Mouse (Mus musculus) ES-CJ7 (cell line): Measurements from ENCODE around the gene Gm3676.
"Not testable (repeated sequence)": the region's sequence is repeated elsewhere in the genome, so short reads cannot be mapped to it uniquely, and the experiment has no call there.

Experiments
- DNase-seq: peaks from one replicate; pipeline ENCODE4 v3.0.0; 2011; ENCODE audit warnings: low read depth, low spot score

Gene Gm3676

DNA sequence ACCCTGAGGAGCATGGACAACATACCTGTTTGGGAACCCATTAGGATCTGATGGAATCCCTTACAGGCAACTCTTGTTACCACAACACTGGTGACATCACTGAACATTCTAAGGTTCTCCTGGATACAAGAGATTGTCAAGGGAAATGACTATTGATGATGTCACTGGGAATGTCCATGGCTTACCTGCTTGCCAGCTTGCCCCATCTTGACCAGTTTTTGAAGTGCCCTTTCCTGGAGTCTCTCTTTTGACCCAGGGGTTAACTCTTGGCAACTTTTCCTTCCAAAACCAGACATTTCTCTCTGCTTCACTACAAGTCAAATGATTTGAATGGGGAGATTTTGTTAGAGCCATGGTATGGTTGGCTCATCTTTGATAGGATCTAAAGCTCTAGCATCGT is at the start of gene Gm3676:
Gm3676 (minus strand) TSS at position 101 of the 400 bp plus-strand sequence.
- not testable (repeated sequence) for DNase-seq

- DNase-seq: not testable (repeated sequence)
These were observed 1.9 kb upstream of the Gm3676 start for GRCm38 (mm10) chr14:41648176-41648575.

DNA sequence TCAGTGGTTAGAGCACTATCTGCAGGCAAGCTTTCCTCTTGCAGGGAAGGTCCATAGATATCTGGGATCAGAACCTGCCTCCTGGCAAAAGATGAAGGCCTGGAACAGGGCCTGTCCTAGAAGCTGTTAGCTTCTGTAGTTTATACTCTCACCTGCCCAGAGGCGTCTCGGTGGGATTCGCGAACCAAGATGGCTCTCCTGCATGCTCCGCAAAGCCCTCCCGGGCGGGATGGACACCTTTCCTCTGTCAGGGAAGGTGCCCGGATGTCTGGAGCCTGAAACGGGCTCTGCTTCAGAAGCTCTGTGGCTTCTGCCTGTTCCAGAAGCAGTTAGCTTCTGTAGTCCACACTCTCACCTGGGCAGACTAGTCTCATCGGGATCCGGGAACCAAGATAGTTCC is 16.1 kb downstream of the Gm3676 start:
- DNase-seq: not testable (repeated sequence)

GRCm38 (mm10) chr14:41624512-41624911 is 21.8 kb downstream of the Gm3676 start, which contains the start of gene Gm3072:
Gene Gm3072 (minus strand): TSS chr14:41624612.
- not testable (repeated sequence) for DNase-seq

DNA sequence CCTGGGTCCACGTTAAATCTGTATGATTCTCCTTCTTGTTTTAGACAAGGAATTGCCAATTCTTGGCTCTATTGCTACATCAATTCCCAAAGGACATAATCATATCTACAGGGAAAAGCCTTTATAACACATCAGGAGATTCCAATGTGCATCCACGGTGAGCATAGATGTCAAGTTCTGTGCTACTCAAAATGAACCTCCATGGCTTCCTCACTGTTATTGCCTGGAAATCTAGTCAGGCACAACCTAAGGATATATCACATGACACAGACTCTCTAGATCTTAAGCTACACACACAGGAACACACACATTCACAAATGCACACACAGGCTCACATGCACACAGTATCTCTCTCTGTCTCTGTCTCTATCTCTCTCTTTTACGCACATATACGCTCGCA is 23.8 kb downstream of the Gm3676 start:
- not testable (repeated sequence) for DNase-seq

GRCm38 (mm10) chr14:41610690-41611089 is 35.6 kb downstream of the Gm3676 start:
- DNase-seq: not testable (repeated sequence)

DNA sequence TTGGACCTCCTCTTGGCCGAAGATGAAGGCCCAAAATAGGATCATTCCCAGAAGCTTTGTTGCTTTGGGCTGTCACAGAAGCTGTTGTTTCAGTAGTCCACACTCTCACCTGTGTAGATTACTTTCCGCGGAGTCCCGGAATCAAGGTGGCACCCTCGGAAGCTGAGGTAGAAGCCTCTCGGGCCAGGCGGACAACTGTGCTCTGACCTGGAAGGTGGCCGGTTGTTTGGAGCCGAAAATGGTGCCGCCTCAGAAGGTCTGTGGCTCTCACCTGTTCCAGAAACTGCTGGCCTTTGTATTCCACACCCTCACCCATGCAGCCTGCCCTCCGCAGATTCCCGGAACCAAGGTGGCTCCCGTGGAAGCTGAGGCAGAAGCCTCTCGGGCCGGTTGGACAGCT is 45.4 kb downstream of the Gm3676 start:
- not testable (repeated sequence) for DNase-seq
